Mouse (Mus musculus): ENCODE measurements around the gene Ssc4d. TPM values are rescaled to one million over a fixed set of nuclear protein-coding genes. Genes with fewer than 3 reads are reported as not detected.
A peak's percentile ranks its signal among the peaks of the same experiment; 100 is the strongest.

The Ssc4d gene
- total RNA-seq, 2 experiments from 2014 or later: 2.1 to 2.3 TPM

GRCm38 (mm10) chr5:135945916-135946408 is 28.4 kb downstream of the Ssc4d start:
- DNase-seq (ENCODE audit: low spot score in 2 of 2): peak in 1 of 2 experiments; percentile 31

GRCm38 (mm10) chr5:135942710-135943109 is 31.6 kb downstream of the Ssc4d start:
- DNase-seq (ENCODE audit: low spot score in 2 of 2): no peak

- no peak for DNase-seq (ENCODE audit: low spot score in 2 of 2)
These were observed 33.7 kb downstream of the Ssc4d start for GRCm38 (mm10) chr5:135940587-135940986.

GRCm38 (mm10) chr5:135935641-135936190 is 38.6 kb downstream of the Ssc4d start:
- DNase-seq (ENCODE audit: low spot score in 2 of 2): no peak

- DNase-seq (ENCODE audit: low spot score in 2 of 2): no peak
These were observed 39.2 kb downstream of the Ssc4d start for GRCm38 (mm10) chr5:135935176-135935523.

- peak; percentile 97 to 99 for DNase-seq (ENCODE audit: low spot score in 2 of 2)
These were observed 39.7 kb downstream of the Ssc4d start, which contains the start of gene Ywhag for GRCm38 (mm10) chr5:135934481-135935175. Gene Ywhag (minus strand): TSS chr5:135934616.

GRCm38 (mm10) chr5:135933900-135934441 is 40.4 kb downstream of the Ssc4d start:
- peak; percentile 76 to 84 for DNase-seq (ENCODE audit: low spot score in 2 of 2)

GRCm38 (mm10) chr5:135933222-135933899 is 41.0 kb downstream of the Ssc4d start:
- DNase-seq (ENCODE audit: low spot score in 2 of 2): no peak

- no peak for DNase-seq (ENCODE audit: low spot score in 2 of 2)
These were observed 42.0 kb downstream of the Ssc4d start for GRCm38 (mm10) chr5:135932359-135932758.

GRCm38 (mm10) chr5:135931526-135931925 is 42.8 kb downstream of the Ssc4d start:
- DNase-seq (ENCODE audit: low spot score in 2 of 2): no peak

- DNase-seq (ENCODE audit: low spot score in 2 of 2): no peak
These were observed 44.5 kb downstream of the Ssc4d start for GRCm38 (mm10) chr5:135929685-135930424.

- no peak for DNase-seq (ENCODE audit: low spot score in 2 of 2)
These were observed 50.4 kb downstream of the Ssc4d start for GRCm38 (mm10) chr5:135923901-135924300.

- no peak for DNase-seq (ENCODE audit: low spot score in 2 of 2)
These were observed 54.4 kb downstream of the Ssc4d start for GRCm38 (mm10) chr5:135919902-135920301.

GRCm38 (mm10) chr5:135918593-135918992 is 55.7 kb downstream of the Ssc4d start:
- DNase-seq (ENCODE audit: low spot score in 2 of 2): no peak

GRCm38 (mm10) chr5:135918059-135918437 is 56.3 kb downstream of the Ssc4d start:
- no peak for DNase-seq (ENCODE audit: low spot score in 2 of 2)

- no peak for DNase-seq (ENCODE audit: low spot score in 2 of 2)
These were observed 56.8 kb downstream of the Ssc4d start for GRCm38 (mm10) chr5:135917327-135918058.

GRCm38 (mm10) chr5:135916601-135917000 is 57.7 kb downstream of the Ssc4d start:
- no peak for DNase-seq (ENCODE audit: low spot score in 2 of 2)

- DNase-seq (ENCODE audit: low spot score in 2 of 2): no peak
These were observed 58.2 kb downstream of the Ssc4d start for GRCm38 (mm10) chr5:135916051-135916565.

- DNase-seq (ENCODE audit: low spot score in 2 of 2): no peak
These were observed 60.2 kb downstream of the Ssc4d start for GRCm38 (mm10) chr5:135914156-135914555.

- no peak for DNase-seq (ENCODE audit: low spot score in 2 of 2)
These were observed 61.1 kb downstream of the Ssc4d start for GRCm38 (mm10) chr5:135913201-135913600.

Measured in layer of hippocampus, postnatal 10 days (tissue).